Mouse (Mus musculus) gastrocnemius, adult 2 months (tissue): ENCODE results near the gene Dmbx1. TPM values are rescaled to one million over a fixed set of nuclear protein-coding genes. Genes with fewer than 3 reads are reported as not detected.
A peak's percentile ranks its signal among the peaks of the same experiment; 100 is the strongest.

ENCODE experiments used
- DNase-seq: peaks from one replicate; pipeline ENCODE4 v3.0.0; 2022
- H3K27ac ChIP-seq: fragments of 200-600 bp; 2 replicates; pipeline ENCODE4 v1.8.1; 2022; ENCODE audit warnings: mild to moderate bottlenecking
- H3K4me3 ChIP-seq: fragments of 200-600 bp; 2 replicates; pipeline ENCODE4 v1.8.1; 2022; ENCODE audit warnings: mild to moderate bottlenecking, moderate library complexity
- CTCF ChIP-seq: fragments of 200-600 bp; IDR thresholded peaks from 2 replicates; pipeline ENCODE4 v1.8.1; 2022; ENCODE audit warnings: antibody characterized with exemption, mild to moderate bottlenecking, moderate library complexity
- intact Hi-C: fragments of 180-260 bp; cut with DNase I; formaldehyde crosslinking; loops from one replicate; pipeline ENCODE4 v1.15.1; 2025
- total RNA-seq, 2 experiments: library from RNA; stranded (reverse); gene quantifications; 2 replicates each; pipeline ENCODE4 v1.2.3; 2021

Gene Dmbx1
- total RNA-seq, 2 experiments from 2014 or later: not detected

DNA sequence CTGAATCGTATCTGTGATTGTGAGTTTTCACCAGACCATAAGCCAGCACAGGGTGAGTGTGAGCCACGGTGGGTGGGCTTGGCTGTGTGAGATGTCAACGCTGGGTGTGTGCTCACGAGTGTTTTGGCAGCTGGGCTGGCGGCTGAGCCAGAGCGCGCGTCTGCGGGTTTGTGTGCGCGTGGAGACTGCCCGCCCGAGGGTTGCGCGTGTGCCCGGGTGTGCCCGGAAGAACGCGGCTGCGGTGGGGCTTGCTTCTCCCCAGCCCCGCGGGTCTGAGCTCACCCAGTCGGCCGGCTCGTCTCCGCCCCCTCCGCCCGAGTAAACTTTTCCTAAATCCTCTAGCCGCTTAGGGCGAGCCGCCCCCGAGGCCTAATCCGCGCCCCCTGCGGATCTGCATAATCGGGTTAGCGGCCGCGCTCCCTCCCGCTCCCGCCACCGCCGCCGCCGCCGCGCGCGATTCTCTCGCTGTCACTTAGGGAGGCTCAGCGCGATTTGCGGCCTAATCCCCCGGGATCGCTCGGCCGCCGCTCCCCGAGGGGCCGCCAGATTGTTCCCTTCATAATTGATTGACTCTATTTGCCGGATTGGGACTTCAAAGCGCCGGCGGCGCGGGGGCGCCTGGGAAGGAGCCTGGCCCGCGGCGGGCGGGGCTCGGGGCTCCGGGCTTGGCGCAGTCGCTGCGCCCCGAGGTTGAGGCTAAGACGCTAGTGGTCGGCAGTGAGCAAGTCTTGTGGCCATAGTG is 23.1 kb upstream of the Dmbx1 start:
- no peak overlapping the region for H3K27ac ChIP-seq
- H3K4me3 ChIP-seq: peak overlapping the region; percentile 73
- no peak for TF ChIP-seq CTCF
- peak; percentile 46 for DNase-seq
- intact Hi-C loops: no loop called here

DNA sequence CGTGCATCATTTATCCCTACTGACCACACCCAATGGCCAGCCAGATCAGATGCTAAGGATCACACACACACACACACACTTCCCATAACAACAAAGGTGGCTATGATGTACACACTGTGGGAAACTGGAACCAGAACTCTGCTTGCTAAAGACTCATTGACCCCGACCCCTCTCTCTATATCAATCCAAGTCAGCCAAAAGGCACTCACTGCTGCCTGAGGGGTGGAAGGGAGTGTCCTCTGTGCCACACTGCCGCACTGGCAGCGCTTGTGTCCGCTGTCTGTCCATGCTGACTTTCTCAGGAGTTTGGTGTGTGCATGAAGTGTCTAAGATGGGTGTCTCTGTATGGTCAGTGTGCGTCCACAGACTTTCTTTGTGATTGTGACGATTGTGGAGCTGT is 22.3 kb upstream of the Dmbx1 start:
- no peak for TF ChIP-seq CTCF
- H3K4me3 ChIP-seq: no peak overlapping the region
- DNase-seq: no peak
- intact Hi-C loops: no loop called here
- no peak overlapping the region for H3K27ac ChIP-seq

DNA sequence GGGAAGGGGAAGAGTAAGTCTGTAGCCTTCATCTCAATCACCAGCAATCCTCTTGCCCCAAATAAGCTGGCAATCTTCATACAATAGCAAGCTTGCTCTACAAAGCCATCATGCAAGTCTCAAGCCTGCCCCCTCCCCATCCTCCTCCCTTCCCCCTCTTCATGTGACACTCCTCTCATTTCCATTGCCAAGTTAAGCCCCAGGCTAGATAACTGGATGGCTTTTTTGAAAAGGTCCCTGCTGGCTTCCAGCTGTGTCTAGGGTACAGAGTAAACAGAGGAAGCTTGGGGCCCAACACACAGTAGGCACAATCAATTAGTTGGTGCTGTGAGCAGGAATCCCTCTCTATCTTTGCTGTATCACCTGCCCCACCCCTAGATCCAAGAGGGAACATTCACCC is 19.8 kb upstream of the Dmbx1 start:
- Histone ChIP-seq H3K27ac (no peak overlapping the region), H3K4me3 (no peak overlapping the region)
- intact Hi-C loops: no loop called here
- no peak for TF ChIP-seq CTCF
- DNase-seq: no peak

DNA sequence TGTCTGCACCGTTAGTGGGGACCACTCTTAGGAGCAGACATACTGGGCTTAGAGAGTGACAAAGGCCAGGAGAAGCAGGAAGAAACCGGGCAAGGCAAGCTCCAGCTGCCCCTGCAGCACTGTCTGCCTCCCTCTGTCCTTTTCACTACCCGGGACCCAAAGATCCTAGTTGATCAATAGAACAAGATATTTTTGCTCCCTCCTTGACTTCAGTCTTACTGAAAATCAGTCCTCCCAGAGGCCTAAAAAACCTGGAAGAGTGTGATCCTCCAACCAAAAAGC is 15.7 kb upstream of the Dmbx1 start:
- Histone ChIP-seq H3K27ac (no peak overlapping the region), H3K4me3 (no peak overlapping the region)
- no peak for TF ChIP-seq CTCF
- intact Hi-C loops: no loop called here
- no peak for DNase-seq

DNA sequence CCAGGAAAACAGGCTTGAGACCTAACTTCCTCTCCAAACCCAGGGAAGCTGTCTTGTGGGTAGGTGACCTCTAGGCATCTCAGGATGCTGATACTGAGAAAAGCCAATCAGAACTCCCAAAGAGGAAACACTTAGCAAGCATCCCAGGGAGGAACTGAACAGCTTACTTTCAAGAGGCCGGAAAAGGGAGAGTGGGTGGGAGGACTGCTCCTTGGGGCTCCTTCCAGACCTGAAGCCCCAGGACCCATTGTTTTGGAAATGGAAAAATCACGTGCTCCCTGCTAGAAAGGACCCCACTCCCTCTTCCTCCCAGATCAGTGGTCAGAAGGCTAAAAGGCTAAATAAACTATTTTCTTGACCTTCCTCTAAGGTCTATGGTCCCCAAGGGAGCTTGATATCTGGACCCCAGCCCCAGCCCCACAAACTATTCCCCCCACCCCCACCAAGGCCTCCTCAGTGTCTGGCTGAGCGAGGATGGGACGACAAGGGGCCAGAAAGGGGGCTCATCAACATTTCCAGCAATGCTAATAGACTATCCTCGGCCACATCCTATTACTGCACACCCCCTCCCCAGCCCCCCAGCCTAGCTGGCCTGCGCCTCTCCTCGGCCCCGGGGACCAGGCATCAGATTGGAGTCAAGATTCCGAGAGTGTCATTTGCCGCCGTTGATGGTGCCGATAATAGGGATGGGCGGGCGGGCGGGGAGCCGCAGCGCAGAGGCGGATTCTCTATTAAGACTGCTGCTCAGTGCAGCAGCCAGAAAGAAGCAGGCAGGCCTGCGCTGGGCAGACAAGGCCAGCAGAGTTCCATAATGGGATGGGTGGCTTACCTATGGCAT is 15.1 kb upstream of the Dmbx1 start:
- no peak overlapping the region for H3K27ac ChIP-seq
- no peak overlapping the region for H3K4me3 ChIP-seq
- intact Hi-C loops: no loop called here
- no peak for DNase-seq
- TF ChIP-seq CTCF: no peak

DNA sequence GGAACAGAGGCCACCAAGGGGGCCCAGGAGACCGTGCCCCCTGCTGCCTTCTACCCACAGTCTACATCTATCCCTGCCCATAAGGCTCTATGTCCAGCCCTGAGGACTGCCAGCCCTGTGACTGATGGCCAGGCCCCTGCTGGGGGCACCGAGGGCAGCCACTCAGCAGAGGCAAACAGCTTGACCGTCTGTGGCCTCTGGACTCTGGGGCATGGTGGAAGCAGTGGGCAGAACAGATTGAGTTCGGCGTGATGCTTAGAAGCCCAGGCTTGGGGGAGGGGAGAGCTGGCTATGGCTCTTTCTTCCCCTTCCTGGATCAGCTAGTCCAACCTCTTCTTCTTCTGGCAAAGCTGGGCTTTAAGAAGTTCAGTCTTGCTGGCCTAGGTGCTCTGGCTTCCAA is 13.8 kb upstream of the Dmbx1 start:
- intact Hi-C loops: loop anchor here (2.0 kb wide), 1 partner anchor 53 kb away; no protein-coding TSS in a partner anchor
- no peak for DNase-seq
- H3K4me3 ChIP-seq: no peak overlapping the region
- H3K27ac ChIP-seq: no peak overlapping the region
- TF ChIP-seq CTCF: no peak

DNA sequence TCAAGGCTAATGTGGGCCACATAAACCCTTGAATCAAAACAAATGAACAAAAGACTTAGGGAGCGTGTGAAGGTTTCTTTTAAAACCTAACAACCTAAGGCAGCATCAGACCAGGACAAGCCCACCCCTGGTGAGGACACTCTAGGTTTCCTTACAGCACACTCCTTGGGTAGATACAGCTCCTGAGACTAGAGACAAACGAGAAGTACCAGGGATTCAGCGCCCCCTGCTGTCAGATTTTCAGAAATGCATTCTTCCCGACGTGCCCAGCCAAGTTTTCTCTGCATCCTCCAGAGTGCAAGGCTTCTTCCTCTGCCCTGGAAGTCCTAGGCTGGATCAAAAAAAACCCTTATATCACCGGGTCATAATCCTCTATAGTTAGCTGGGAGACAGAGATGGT is 13.0 kb upstream of the Dmbx1 start:
- Histone ChIP-seq H3K27ac (no peak overlapping the region), H3K4me3 (no peak overlapping the region)
- DNase-seq: peak; percentile 49
- peak; percentile 83 for TF ChIP-seq CTCF
- intact Hi-C loops: loop anchor here (2.0 kb wide), 1 partner anchor 52 kb away; no protein-coding TSS in a partner anchor

DNA sequence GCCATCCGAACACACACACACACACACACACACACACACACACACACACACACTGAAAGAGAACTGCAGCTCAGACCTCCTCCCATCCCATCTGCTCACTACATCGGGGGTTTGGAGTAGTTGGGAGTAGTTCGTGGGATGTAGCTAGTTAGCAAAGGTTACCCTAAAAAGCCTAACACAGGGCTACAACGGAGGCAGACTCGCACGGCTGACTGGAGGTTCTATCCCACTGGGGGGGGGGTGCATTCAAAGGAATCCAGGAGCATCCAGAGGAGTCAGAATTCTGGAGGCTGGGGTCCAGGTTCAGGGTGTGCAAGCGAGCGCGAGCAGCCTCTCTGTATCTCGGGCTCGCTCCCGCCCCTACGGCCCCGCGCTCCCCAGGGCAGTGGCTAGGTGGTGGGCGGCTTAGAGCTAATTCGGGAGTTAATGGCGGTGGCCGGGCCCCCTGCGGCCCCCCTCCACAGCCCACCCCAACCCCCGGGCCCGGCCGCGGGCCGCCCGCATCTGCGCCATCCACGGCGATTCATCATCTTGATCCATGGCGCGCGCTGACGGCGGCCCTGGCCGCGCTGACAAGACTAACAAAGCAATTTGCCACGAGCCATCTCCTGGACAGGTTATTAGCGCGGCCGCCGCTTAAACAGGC is 4.1 kb upstream of the Dmbx1 start:
- no peak for TF ChIP-seq CTCF
- no peak for DNase-seq
- no peak overlapping the region for H3K27ac ChIP-seq
- intact Hi-C loops: no loop called here
- no peak overlapping the region for H3K4me3 ChIP-seq

DNA sequence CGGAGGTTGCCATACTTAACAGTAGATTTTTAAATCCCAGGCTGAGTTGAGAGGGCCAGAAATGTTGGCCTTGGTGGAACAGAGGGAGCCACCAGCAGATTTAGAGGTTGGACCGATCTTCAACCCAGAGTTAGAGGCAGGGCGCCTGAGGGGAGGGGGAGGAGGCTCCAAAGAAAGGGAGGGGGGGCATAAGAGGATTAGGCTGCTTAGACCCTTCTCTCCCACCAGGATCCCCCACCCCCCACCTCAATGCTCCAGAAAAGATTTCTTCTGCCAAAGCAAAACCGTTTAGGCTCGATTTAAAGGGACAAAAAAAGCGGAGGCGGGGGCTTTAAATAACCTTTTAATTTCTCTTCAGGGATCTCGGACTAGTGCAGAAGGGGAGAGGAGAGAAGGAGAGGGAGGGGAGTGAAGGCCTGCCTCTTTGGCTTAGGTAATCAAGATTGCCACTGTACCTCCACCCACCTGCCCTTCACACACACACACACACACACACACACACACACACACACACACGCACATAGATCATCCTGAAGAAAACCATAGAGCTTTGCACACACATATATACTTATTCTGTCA is 1.6 kb upstream of the Dmbx1 start:
- DNase-seq: no peak
- TF ChIP-seq CTCF: no peak
- no peak overlapping the region for H3K27ac ChIP-seq
- intact Hi-C loops: no loop called here
- H3K4me3 ChIP-seq: no peak overlapping the region

DNA sequence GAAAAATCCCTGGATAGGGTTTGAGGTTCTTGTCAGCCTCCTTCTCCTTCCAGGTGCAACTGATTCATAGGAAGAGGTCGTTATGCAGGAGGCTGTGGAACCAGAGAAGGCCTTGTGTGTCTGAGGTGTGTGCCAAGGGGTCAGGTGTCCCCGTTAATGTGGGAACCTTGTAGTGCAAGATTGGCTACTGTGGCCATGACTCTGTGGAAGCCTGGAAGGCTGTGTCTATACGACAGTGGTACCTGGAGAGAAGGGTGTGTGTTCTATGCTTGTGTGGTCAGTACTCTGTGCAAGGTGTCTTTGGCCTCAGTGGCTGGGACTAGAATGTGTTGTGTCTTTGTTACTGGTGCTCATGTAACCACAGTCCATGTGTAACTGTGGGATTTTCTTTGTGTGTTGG is 955 bp upstream of the Dmbx1 start:
- Histone ChIP-seq H3K4me3 (no peak overlapping the region), H3K27ac (no peak overlapping the region)
- intact Hi-C loops: no loop called here
- no peak for TF ChIP-seq CTCF
- DNase-seq: no peak

DNA sequence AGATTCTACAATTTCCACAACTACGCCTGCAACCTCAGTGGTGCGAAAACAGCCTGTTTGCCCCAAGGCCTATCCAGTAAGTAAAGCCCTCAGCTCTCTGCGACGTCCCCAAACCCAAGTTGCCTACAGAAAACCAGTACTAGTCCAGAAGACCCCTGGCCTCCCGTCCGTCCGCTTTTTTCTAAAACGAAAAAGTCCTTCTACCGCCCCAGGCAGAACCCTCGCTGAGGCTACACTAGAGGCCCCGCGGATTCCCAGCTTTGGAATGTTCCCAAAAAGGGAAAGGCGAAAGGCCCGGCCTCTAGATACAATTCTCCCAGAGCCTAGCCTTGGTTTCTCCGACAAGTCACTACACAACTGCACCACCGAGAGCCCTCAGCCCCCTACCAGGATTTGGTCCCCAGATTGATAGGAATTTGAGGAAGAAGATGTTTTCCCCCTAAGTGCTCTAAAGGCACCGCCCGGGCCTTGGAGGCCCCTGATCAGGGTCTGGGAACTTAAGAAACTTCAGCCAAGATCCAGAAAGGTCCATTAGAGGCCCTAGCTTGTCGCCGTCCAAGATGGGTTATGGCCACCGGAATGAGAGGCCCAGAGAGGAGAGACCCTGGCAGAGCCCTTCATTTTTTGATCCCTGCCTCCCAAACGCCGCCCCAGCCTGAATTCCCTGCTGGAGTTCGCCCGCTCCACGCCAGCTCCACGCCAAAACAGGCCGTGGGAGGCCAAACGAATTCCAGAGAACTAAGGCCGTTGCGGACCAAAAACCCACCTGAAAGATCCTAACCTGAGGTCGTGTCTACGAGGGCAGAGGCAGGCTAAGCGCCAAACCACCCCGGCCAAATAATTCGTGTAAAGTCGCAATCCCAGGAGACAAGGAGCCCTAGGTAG is 1.2 kb downstream of the Dmbx1 start:
- DNase-seq: no peak
- TF ChIP-seq CTCF: no peak
- H3K4me3 ChIP-seq: no peak overlapping the region
- intact Hi-C loops: no loop called here
- no peak overlapping the region for H3K27ac ChIP-seq
